Mouse (Mus musculus) kidney, adult 18-20 months (tissue): ENCODE measurements around the gene Mgat5.

Experiments
- DNase-seq: peaks from one replicate; pipeline ENCODE4 v3.0.0; 2021

Mgat5 gene

DNA sequence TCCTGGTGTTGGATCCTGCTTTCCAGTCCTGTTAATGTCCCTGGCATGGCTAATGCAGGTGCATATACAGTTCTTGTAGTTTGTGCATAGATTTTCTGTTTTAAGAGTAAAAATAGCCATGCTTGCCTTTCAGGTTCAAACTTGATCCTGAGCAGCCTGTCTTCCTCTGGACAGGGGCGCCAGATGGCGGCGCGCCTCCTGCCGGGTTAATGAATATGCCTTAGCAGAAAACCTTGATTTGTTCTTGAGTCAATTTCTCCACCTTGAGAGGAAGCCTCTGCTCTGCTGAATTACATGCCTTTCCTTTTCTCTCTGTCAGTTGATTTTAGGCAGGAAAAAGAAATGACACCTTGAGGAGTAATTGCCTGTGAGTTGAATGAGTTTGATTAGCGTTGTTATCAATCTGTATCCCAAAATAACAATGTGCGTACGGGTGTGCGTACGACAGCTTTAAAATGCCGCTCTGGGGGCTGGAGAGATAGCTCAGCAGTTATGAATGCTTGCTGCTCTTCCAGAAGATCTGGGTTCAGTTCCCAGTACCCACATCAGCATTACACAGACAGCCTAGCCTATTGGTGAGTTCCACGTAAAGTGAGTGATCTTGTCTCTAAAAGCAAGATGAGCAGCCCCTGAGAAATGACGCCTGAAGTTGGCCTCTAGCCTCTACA lies 57.5 kb downstream of the Mgat5 start:
- peak; percentile 45 for DNase-seq

DNA sequence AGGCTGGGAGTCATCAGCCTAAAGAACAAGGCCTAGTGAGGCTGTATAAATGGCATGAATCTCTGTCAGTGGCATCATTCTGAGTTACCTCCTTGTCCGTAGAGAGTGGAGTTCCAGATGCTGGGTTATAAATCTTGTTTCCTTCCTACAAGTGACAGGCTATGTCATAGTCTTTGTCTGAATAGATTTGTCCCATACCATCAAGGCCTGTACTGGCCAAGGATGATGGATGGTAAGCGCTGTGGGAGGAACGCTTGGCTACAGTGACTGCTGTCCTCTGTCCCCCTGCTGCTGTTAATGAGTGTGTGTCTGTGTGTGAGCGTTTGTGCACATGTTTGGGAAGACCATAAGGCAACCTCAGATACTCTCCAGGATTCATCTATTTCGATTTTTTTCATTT lies 63.2 kb downstream of the Mgat5 start:
- no peak for DNase-seq

DNA sequence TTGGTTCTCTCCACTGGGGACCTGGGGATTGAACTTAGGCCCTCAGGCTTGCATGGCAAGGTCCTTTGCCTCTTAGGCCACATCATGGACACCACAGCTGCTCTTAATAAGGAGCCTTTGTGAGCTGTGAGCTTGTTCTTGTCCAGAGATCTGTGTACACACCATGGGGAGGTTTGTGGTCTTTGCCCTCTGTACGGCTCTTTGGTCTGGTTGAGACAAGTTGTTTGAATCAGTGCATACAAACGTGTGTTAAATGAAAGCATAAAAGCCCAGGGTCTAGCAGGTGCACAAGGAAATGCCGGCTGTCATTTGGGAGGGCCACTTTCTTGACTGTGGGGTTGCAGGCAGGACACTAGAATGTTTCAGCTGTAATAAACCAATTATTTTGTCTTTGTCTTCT lies 64.5 kb downstream of the Mgat5 start:
- DNase-seq, result no peak

DNA sequence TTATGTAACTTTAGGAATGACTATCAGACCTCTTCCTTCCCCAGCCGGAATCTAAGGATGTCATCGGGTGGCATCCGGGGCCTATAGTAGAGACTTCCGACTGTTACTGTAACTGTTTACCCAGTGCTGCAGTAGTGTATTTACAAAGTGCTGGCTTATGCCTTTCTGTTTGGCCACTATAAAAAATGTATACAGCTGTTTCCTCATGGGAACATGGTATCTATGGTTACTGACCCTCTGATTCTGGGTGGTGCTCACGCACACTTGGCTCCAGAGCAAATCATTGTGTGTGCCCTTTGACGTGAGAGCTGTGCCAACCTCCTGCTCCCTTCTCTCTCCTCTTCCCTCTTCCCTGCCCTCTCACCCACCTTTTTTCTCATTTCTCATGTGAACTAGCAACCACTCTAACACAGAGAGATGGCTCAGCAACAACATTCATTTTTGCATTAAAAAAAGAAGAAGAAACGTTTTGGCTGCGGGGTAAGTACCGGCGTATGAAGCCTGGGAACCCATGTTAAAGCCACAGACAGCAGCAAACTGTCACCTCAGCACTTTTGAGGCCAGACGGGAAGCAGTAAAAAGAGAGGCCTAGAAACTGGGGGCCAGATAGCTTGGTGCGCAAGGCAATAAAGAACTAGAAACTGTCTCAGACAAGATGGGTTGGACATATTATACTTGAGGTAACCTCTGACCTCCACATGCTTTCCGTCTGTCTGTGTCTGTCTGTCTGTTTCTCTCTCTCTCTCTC lies 65.6 kb downstream of the Mgat5 start:
- DNase-seq, result peak; percentile 14

DNA sequence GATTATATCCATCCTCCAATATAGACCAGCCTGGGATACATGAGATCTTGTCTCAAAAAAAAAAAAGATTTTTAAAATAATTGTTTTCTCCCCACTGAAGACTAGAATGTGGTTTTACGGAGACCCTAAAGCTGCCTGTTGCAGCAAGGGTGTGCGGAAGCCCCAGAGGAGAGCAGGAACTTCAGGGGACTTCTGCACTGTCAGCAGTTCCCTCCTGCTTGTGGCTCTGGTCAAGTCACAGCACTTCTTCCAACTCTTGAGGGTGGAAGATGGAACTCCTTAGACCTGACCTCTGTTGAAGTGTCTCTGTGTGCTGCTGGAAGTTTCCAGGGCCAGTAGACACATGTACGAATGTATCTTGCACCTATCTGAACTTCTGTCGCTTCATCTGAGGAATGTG lies 66.3 kb downstream of the Mgat5 start:
- DNase-seq, result no peak

DNA sequence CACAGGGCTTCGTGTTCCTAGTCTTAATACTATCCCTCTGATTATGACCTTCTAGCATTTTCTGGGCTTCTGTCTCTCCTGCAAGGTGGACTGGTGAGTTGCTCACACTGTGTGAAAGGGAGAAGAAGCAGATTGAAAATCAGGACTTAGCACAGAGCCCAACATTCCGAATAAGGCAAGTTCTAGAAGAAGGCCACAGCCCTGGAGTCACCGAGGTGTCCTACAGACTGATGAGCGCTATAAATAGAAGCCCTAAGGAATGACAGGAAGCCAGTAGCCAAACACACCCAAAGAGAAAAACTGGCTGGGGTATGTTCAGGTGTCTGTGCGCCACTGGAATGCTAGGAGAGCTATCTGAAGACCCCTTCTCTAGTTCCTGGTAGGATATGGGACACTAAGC lies 68.5 kb downstream of the Mgat5 start:
- DNase-seq, result no peak

DNA sequence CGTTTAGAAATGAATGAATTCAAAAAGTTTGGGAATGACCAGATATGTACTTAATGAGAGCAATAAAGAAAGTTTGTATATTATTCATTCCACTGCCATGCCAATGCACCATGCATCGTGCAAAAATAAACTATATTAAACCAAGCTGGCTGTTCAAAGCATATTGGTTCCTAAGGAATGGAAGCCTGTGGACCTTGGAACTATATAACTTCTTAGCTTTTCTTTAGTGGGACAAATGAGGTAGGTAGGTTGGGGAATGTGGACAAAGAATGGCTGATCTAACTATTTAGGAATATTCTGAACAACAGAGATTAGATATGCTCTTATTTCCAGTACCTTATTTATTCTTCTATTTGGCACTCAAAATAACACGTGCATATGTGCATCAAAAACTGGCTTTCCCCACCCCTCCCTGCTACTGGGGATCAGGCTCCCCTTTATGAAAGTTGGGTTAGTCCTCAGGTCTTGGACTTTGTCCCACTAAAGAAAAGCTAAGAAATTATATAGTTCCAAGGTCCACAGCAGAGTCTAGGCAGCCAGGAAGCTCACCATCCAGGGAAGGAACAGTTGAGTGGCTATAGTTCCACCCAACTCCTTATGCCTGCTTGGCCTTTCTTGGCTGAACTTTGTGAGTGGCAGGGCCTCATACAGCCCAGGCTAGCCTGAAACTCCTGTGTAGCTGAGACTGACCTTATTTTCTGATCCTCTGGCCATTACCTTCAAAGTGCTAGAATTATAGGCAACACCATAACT lies 70.9 kb downstream of the Mgat5 start:
- DNase-seq, result no peak

DNA sequence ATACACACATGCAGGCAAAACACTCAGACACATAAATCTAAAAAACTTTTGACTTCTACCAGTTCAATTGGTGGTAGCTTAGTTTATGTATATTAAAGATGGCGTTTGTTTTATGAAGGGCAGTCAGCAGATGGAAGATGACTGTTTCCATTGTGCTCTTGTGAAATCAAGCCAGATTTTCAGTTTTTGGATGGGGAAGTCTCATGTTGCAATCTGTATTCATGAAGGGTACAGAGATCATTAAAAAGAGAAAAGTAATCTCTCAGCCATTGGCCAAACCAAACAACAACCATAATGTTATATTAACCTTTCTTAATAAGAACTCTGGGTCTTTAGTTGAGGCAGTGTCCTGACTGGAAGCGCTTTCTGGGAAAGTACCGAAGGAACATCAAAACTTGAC lies 73.3 kb downstream of the Mgat5 start:
- DNase-seq, result no peak

DNA sequence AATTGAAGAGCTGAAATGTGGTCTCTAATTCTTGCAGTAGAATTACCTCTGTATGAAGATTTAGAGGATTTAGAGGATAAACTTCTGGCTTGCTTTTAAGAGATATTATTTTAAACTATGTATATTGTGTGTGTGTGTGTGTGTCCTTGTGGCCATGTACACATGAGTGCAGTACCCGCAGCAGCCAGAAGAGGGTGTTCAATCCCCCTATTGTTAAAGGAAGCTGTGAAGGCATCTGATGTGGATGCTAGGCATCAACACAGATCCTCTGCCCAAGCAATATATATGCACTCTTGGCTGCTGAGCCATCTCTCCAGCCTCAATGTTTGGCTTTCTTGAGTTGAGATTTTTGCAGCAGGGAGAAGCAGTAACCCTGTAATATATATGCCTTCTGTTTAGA lies 75.4 kb downstream of the Mgat5 start:
- no peak for DNase-seq

DNA sequence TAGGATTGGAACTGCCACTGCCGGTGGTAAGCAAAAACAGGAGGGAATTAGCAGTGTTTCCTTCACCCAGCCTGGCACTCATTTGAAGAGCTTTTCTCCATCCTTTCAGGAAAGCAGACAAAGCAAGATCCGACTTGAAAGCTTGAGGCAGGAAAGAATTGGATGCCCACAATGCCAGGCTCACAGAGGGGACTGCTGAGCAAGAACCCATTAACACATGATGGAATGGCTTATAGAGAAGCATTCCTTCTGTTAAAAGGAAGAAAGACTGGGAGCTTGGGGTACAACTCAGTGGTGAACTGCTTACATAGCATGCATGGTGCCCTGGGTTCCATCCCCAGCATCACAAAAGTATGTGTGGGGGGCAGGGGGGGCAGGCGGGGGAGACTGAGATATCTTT lies 80.2 kb downstream of the Mgat5 start:
- no peak for DNase-seq

DNA sequence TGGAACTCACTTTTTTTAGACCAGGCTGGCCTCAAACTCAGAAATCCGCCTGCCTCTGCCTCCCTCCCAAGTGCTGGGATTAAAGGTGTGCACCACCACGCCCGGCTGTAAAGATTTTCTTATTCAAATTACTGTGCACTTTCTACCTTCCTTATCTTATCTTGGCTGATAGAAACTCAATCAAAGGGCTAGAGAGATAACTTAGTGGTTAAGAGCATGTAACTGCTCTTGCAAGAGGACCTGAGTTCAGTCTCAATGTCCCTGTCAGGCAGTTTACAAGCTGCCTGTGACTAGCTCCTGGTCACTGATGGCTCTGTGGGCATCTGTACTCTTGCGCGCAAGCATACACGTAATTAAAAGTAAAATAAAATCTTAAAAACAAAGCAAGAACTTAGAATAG lies 82.7 kb downstream of the Mgat5 start:
- DNase-seq, result no peak

DNA sequence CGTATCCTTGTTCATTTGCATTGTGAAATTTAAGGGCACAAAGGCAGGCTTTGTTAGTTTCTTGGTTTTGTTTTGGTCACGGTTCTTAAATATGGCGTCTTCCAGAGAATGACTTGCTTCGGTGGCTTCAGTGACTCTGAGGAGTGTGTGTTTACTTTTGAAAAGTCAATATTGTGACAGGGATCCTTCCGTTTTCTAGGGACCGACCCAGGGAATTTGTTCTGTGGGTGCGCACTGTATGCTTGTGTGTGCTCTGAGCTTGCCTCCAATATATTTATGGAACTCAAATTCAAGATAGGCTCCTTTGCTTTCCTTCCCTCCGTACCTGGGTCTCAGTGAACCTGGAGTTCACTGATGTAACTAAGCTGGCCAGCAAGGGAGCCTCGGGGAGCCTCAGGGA lies 86.1 kb downstream of the Mgat5 start:
- DNase-seq, result no peak

DNA sequence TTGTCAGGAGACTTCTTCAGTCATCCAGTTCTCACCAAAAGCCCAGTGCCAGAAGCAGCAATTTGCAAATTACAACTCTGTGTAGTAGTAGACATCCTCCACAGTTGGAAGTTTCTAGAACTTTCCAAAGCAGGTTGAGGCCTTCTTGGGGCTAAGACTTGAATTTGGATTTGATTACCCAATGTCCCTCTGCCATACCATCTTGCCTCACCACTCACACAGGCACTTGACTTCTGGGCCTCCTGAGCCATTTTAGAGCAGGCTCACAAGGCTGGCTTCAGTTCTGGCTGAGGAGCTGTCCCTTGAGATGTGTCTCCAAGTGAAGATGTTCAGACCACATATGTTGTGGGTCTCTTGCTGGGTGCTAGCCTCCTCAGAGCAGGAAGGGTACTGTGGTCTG lies 86.9 kb downstream of the Mgat5 start:
- DNase-seq, result no peak

DNA sequence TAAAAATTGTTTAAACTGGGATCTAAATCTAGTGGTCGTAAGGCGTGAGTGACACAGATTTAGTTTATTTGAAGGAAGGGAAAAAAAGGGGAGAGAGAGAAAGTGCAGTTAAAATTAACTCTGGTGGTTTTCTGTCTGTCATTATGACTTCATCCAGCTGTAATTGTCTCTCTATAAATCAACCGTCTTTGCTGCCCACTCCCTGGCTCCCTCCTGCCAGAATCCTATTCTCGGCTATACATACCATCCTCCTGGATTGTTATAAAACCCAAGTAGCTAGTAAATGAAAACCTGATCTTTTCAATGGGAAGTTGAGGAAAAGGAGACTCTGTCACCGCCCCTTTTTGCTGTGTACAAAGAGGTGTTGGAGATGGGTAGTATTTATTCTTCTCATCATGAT lies 88.5 kb downstream of the Mgat5 start:
- no peak for DNase-seq

DNA sequence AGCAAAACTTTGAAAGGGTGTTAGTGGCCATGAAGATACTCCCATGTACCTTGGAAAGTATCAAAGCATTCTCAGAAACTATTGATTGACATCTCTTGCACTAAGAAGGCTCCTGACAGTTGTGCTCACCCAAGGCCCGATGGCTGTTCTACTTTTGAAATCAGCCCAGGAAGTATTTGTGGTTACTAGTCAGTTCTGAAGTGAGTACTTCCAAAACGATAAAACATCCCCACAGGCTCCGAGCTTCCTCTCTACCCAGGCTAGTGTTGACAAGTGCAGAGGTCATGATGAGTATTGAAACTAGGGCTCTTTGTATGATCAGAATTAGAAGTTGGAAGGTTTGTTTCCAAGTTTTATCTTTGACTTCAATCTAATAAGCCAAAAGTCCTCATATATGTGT lies 92.0 kb downstream of the Mgat5 start:
- DNase-seq, result no peak

DNA sequence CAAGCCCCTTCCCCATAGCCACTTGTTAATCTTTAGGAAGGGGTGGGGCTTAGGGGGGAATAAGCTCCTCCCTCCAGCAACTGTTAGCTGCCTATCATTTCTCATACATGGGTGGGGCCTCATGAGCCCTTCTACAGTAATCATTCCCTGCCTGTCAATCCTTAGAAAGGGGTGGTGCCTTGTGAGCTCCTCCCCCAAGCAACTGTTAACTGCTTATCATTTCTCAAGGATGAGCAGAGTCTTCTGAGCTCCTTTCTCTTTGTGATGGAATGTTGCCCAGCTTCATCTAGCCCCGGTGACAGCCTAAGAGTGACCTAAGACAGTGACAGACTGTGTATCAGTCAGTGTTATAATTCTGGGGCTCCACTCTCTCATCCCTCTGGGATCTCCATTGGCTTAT lies 95.0 kb downstream of the Mgat5 start:
- DNase-seq, result no peak

DNA sequence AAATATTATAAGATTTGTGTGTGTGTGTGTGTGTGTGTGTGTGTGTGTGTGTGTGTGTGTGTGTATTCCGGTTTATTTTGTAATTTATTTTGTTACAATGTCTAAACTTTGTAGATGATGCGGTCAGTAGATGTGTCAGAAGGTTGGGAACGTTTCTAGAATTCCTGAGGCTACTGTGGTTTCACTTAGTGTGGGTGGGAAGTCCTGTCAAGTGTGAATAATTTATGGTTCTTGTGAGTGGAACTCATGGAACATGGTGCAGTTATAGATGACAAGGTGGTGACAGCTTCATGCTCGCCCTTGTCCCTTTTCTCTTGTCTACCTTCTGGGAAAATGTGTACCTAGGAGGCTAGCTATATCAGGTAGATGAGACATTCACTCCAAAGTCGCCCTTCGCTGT lies 96.2 kb downstream of the Mgat5 start:
- DNase-seq, result no peak

DNA sequence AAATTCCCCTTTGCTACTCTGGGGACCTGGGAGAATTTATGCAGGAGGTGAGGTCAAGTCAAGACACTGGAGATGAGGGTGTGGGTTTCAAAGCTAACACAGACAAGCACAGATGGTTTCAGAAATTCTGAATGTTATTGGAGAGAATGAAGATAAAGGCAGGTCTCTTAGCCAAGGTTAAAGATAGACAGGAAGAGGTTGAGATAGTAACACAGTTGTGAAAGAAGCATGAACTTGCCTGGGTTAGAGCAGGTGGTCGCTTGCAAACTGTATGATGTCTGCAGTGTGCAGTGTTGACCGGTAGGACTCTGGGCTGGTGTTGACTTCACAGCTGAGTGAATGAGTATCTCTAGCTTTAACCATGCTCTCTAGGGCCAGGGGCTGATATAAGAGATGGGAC lies 97.8 kb downstream of the Mgat5 start:
- DNase-seq, result no peak

DNA sequence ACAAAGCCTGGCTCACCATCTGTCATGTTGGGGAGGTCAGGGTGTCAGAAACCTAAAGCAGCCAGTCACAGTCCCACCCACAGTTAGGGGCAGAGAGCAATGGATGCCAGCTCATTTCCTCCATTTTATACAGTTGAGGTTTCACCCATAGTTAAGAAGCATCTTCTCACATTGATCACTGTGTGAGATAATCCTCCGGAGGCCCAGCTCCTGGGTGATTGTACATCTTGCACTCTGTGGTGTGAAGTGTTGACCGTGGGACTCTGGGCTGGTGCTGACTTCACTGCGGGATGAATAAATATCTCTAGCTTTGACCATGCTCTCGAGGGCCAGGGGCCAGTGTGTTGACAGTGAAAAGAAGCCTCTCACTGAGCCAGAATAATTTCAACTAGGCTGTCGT lies 99.0 kb downstream of the Mgat5 start:
- no peak for DNase-seq

DNA sequence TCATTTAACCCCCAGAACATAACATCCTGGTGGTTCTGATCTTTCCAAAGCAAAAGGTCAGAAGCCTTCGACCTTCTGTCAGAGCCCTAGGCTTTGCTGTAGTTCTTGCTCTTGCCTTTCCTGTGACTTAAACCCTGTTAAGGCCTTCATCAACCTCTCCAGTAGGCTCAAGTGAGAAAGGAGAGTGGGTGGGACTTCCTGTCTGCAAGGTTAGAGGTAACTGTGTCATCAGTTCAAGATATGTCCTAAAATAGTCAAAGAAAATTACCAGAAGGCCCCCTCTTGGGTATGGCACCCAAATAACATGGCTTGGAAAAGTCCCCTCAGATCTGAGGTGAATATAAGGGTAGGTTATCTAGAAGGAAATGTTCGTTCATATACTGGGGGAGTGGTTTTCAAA lies 99.5 kb downstream of the Mgat5 start:
- DNase-seq, result no peak

DNA sequence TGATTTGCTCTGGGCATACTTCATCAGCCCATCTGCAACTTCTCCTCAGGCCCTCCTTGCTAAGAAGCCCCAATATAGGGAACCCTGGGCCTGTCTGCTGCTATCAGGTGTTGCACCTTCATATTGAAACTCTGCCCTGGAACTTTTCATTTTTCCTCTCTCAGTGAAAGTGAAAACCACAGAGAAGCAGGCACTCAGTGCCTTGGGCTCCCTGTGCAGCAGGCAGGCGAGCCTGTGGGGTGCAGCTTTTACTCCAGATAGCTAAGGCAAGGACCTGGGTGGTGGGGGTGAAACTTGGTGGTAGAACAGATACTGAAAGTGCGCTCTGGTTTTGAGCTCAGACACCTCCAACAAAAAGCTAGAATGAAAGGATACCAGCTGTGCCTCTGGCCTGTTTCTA lies 100.8 kb downstream of the Mgat5 start:
- no peak for DNase-seq

DNA sequence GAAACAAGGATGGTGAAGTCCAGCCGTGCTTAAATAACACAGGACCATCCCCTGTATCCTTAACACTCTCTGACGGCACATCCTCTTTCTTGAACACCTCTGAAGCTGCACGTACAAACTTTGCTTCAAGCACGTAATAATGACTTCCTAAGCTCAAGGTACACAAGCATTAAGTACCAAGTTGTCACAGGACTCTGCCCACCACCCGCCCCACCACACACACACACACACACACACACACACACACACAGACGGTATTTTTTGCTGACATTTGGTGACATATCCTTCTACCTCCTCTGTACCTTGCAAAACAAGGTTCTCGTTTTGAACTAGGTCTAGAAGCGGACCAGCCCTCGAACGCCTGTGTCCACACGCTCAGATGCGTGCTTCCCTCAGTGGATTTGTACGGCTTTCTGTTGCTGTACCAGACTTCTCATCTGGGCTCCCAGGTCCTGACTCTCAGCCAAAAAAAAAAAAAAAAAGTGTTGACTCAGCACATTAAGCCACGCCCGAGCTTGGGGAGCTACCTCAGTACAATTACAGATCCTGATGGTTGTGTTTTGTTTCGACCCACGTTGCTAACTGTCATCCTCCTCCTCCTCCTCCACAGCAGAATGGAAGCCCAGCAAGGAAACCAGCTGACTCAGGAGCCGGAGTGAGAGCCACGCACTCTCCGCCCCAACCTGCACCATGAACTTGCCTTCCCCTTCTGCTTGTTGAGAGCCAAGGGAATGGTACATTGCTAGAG lies 101.4 kb downstream of the Mgat5 start:
- DNase-seq, result no peak

DNA sequence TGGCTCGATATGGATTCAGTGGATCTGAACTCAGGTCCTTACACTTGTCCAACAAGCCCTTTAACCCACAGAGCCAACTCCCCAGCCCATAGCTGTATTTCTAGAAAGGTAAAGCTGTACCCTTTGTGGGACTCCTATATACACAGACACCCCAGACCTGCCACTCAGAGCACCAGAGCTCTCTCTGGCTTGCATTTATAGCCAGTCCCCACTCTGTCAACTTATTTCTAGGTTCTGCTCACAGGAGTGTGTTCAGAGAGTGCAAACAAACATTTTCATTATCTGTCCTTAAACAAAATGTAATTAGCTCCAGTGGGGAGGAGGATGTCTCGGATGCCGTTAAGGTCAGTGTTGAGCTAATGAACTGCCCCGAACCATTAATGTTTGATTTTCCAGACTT lies 102.5 kb downstream of the Mgat5 start:
- DNase-seq, result no peak
